Mouse (Mus musculus): ENCODE results near the gene Gm17019.
"Not testable (repeated sequence)": the region's sequence is repeated elsewhere in the genome, so short reads cannot be mapped to it uniquely, and the experiment has no call there.

Gm17019 gene

DNA sequence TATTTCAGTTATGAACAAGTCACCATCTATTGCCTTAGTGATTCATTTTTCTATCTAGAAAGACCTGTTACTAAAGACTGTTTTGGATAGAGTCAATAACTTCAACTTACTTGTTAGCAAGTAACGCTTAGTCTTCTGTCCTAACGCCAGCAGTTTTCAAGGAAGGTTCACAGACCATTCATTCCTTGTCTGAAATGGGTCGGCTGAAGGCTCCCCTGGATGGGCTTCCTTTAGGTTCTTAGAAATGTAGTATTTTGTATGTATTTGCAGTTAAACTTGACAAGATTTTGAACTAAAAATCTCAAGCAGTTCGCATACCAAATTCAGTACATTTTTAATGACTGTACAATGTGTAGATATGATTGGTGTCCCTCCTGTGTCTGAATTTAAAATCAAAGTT, 35.2 kb downstream of the Gm17019 start:
- DNase-seq (ENCODE audit: low spot score in 2 of 2) = not testable (repeated sequence)

DNA sequence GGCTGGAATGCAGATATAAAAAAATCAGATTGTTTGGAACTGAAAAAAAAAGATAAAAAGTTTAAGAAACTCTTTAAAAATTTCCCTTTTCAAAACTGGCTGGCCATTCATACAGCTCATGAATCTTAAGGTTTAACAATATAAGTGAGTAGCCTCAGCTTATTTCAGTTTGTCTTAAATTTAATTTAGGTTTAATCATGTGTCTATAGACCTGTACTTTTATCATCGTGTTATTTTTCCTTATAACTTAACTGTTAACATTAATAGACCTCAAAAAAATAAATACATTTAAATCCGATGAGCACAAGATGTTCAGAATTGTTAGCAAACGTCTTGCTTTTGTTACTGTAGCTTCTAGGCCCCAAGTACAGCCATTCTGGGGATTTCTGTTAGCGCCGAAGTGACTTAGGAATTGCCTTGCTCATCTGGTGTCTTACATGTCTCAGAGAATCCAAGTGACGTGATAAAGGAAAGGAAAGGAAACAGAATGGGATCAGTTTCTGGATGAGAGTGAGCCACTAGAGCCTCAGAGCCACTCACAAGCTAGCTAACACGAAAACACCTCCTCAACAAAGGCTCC, 36.0 kb downstream of the Gm17019 start:
- DNase-seq (ENCODE audit: low spot score in 2 of 2) = not testable (repeated sequence)

DNA sequence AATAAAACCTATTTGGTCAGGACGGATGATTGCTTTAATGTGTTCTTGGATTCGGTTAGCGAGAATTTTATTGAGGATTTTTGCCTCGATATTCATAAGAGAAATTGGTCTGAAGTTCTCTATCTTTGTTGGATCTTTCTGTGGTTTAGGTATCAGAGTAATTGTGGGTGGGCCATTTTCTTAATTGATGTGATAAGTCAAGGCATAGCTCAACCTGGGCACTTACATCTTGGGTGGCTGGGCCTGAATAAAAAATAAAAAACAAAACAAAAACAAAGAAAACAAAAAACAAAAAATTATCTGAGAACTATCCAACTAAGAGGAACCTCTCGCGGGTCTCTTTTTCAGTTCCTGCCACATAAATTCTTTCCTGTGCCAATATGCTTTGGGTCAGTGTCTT, 38.7 kb downstream of the Gm17019 start:
- DNase-seq (ENCODE audit: low spot score in 2 of 2) = not testable (repeated sequence)

DNA sequence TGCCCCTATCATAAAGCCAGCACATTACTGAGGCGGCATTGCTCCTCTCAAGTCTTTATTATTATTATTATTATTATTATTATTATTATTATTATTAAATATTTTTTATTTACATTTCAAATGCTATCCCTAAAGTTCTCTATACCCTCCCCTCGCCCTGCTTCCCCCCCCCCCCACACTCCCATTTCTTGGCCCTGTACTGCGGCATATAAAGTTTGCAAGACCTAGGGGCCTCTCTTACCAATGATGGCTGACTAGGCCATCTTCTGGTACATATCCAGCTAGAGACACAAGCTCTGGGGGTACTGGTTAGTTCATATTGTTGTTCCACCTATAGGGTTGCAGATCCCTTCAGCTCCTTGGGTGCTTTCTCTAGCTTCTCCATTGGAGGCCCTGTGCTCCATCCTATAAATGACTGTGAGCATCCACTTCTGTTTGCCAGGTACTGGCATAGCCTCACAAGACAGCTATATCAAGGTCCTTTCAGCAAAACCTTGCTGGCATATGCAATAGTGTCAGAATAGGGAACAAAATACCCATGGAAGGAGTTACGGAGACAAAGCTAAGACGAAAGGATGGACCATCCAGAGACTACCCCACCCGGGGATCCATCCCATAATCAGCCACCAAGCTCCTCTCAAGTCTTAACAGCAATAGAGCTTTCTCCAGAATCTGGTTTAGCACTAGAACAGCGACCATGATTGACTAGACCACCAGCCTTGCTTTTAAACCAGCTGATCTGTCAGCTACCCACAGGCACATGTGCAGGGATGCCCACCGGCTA, 42.2 kb downstream of the Gm17019 start:
- DNase-seq (ENCODE audit: low spot score in 2 of 2) = not testable (repeated sequence)

DNA sequence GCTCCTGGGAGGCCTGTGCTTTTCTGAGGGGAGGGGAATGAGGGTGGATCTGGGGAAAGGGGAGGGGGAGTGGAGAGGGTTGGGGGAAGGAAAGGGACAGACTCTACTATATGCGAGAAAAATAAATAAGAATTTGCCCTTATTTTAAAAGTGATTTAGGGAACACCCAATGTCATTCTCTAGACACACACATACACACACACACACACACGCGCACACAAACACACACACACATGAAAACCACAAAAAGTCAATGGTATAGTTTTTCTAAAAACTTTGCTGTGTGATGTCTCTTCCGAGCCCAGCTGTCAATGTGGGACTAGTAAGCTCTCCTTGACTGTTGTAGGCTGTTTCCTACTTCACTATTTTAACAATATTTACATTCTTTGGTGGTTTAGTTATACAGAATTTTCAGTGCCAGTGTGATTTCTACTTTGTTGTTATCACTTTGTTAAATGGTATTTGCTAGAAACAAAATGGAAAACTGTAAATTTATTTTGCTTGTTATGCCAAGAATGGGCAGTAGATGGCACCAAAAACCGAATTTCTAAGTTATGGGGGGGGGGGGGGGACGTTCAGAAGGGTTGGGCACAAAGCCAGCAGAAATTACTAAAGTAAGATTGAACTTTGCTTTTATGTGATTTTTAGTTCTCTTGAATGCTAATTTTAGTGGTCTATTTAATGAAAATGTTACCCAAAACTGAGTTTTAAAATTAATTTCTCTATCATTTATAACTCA, 46.0 kb downstream of the Gm17019 start:
- not testable (repeated sequence) for DNase-seq (ENCODE audit: low spot score in 2 of 2)

All from spleen, postnatal 14 days (tissue).